Mouse (Mus musculus): ENCODE measurements at regions not wholly inside any gene's neighbourhood (a gene's known extent, or its start where the extent isn't known, plus 50 kb on each side); places are given as distances from the start of the nearest gene placed in this dataset.

DNA sequence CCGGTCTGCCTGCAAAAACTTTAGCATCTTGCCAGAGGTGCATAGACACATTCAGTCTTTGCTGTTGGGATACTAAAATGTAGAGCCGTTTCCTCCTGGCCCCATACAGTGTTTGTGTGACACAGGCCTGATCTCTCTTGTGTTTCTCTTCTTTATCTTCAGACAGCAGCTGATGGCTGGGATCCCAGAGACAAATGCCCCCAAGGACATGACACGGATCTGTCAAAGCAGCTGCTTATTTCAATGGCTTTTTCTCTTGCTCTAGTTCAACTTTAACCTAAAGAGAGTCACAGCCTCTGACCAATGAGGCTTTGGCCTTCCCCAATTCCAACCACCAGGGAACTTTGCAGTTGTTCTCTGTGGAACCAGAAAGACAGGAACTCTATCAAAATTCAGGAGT lies 211.7 kb upstream of the Fam19a5 start:
- Histone ChIP-seq H3K27me3 (peaks cover 4% of the 10 kb centered on the region), H3K4me3 (no peak overlapping the region), H3K4me2 (replicated peaks) (no peak overlapping the region), H3K27ac (no peak overlapping the region), H3K4me1 (no peaks in the 10 kb centered on the region), H3K9ac (no peak overlapping the region), H3K36me3 (no peaks in the 10 kb centered on the region), H3K9me3 (no peaks in the 10 kb centered on the region)
- ATAC-seq (ENCODE audit: low FRiP score, low read depth), result no peak
- 81% methylated on average over 3 of the region's 3 CpGs for WGBS

DNA sequence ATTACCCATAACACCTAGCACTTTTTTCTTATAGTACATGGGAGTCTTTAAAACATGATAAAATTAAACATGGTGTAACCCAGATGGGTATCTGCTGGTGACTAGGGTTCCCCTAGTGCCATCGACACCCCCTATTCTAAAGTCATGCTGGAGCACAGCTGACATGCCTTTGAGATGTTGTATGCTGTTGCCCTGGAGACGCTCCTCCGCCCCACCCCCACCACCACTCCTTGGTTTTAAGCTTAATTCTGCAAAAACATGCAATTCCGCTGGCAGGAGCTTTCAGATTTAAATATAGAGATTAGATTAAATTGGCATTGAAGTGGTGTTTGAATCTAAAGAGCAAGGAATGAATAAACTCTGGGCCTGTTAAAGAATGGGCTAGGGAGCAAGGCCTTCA lies 210.6 kb upstream of the Fam19a5 start:
- no peak overlapping the region for H3K4me3 ChIP-seq
- 80% methylated on average over 4 of the region's 4 CpGs for WGBS
- no peaks in the 10 kb centered on the region for H3K4me1 ChIP-seq

DNA sequence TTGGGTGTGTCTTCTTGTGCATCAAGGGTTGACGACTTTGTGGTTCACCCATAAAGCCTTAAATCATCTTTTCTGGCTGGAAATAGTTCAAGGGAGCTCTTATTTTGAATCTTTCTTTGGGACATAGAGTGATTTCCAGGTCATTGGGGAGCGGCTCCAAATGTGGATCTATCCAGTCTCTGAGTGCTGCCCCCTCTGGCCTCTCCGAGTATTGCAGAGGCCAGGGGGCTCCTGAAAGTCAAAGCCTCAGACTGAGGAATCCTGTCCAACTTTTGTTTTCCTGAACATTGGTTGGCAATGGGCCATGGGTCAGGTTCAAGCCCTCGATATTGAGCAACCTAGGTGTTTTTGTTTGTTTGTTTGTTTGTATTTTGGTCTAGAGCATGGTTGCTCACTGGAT lies 209.7 kb upstream of the Fam19a5 start:
- no peak for ATAC-seq (ENCODE audit: low FRiP score, low read depth)
- 69% methylated on average over 4 of the region's 4 CpGs for WGBS

More for the DNA sequence above, 210.6 kb upstream of the Fam19a5 start:
- Histone ChIP-seq H3K27ac (no peak overlapping the region), H3K9me3 (no peaks in the 10 kb centered on the region), H3K4me2 (replicated peaks) (no peak overlapping the region), H3K36me3 (no peaks in the 10 kb centered on the region), H3K9ac (no peak overlapping the region), H3K27me3 (peaks cover 4% of the 10 kb centered on the region)
- ATAC-seq (ENCODE audit: low FRiP score, low read depth), result no peak

DNA sequence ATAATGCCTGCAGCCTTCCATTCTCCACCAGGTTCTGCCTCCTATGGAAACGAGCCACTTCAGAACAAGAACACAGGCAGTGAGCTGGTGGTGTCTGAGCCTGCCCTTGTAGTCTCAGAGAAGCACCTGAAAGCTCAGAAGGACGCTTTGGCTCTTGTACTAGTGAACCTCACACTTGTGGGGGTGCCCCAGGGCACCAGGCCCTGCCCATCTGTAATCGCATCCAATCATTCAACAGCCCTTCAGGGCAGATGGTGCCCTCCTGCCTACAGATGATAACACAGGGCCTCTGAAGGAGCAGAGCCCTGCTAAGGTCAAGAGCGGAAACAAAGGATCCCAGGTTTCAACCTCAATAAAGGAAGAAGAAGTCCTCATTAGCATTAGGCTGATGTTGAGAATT lies 208.8 kb upstream of the Fam19a5 start:
- H3K9ac ChIP-seq, result no peak overlapping the region
- no peak overlapping the region for H3K4me3 ChIP-seq
- 83% methylated on average over 4 of the region's 4 CpGs for WGBS
- no peak for ATAC-seq (ENCODE audit: low FRiP score, low read depth)
- no peaks in the 10 kb centered on the region for H3K36me3 ChIP-seq
- H3K4me2 ChIP-seq (replicated peaks), result no peak overlapping the region
- H3K4me1 ChIP-seq, result no peaks in the 10 kb centered on the region
- no peak overlapping the region for H3K27ac ChIP-seq
- no peaks in the 10 kb centered on the region for H3K9me3 ChIP-seq
- no peaks in the 10 kb centered on the region for H3K27me3 ChIP-seq

More for the DNA sequence above, 209.7 kb upstream of the Fam19a5 start:
- H3K9ac ChIP-seq, result no peak overlapping the region
- H3K4me2 ChIP-seq (replicated peaks), result no peak overlapping the region
- no peak overlapping the region for H3K4me3 ChIP-seq
- no peak overlapping the region for H3K27ac ChIP-seq
- H3K27me3 ChIP-seq, result peaks cover under 1% of the 10 kb centered on the region
- no peaks in the 10 kb centered on the region for H3K36me3 ChIP-seq
- H3K4me1 ChIP-seq, result no peaks in the 10 kb centered on the region
- H3K9me3 ChIP-seq, result no peaks in the 10 kb centered on the region

DNA sequence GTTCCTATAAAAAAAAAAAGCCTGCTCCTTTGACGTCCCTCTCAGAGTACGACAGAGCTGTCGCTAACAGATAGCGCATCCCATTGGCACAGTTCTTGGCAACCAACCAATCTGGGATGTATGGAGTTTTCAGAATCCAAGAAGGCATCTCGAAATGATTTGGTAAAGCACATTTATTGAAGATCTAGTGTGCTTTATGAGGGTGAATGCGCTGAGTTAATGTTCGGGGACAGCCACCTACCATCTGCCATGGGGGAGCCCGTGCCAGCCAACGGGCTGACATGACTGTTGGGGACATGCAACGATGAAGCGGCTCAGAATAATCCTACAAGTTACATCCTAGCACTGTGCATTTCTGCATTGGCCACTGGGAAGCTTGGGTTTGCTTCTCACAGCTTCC lies 208.4 kb upstream of the Fam19a5 start:
- Histone ChIP-seq H3K36me3 (no peaks in the 10 kb centered on the region), H3K4me1 (no peaks in the 10 kb centered on the region), H3K4me2 (replicated peaks) (no peak overlapping the region), H3K27me3 (no peaks in the 10 kb centered on the region), H3K9ac (no peak overlapping the region), H3K27ac (no peak overlapping the region), H3K4me3 (no peak overlapping the region), H3K9me3 (no peaks in the 10 kb centered on the region)
- WGBS, result 93% methylated on average over 11 of the region's 11 CpGs
- no peak for ATAC-seq (ENCODE audit: low FRiP score, low read depth)

DNA sequence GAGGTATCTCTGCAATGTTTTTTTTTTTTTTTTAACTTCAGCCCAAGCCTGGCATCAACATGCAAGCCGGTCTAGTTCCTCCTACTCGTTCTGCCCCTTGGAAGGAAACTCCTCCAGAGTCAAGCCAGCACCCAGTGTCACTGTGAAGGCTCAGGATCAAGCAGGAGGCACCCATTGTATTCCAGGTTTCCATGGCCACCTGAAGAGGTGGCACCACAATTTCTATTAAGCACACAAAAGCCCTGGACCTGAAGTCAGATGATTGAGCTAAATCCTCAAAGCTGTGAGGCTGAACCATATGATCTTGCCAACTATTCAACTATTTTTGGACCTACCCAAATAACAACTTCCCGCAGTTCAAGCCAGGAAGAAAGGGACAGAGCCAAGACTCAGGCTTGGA lies 204.2 kb upstream of the Fam19a5 start:
- 66% methylated on average over 3 of the region's 3 CpGs for WGBS
- Histone ChIP-seq H3K36me3 (no peaks in the 10 kb centered on the region), H3K27me3 (no peaks in the 10 kb centered on the region), H3K4me3 (no peak overlapping the region), H3K4me1 (no peaks in the 10 kb centered on the region), H3K9me3 (no peaks in the 10 kb centered on the region), H3K9ac (no peak overlapping the region), H3K27ac (no peak overlapping the region), H3K4me2 (replicated peaks) (no peak overlapping the region)
- ATAC-seq (ENCODE audit: low FRiP score, low read depth), result no peak

DNA sequence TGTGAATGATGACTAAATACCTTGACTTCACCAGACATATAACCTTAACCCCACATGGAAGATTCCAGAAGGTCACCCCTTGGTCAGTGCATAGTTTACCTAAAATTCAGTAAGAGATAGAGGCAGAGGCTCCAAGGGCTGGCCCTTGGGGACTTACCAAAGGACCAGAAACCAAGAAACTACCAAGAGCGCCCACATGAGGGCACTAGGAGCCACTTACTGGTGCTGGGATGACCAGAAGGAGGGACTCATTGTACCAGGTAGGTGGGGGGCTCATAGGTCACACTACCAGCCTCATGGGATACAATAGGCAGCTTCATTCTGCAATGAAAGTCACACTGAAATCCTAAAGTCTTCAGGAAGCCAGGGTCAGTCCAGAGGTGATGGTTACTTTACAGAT lies 201.4 kb upstream of the Fam19a5 start:
- Histone ChIP-seq H3K36me3 (no peaks in the 10 kb centered on the region), H3K9ac (no peak overlapping the region), H3K4me2 (replicated peaks) (no peak overlapping the region), H3K27me3 (no peaks in the 10 kb centered on the region), H3K4me1 (no peaks in the 10 kb centered on the region), H3K4me3 (no peak overlapping the region), H3K9me3 (no peaks in the 10 kb centered on the region), H3K27ac (no peak overlapping the region)
- no peak for ATAC-seq (ENCODE audit: low FRiP score, low read depth)
- 93% methylated on average over 1 of the region's 1 CpGs for WGBS

DNA sequence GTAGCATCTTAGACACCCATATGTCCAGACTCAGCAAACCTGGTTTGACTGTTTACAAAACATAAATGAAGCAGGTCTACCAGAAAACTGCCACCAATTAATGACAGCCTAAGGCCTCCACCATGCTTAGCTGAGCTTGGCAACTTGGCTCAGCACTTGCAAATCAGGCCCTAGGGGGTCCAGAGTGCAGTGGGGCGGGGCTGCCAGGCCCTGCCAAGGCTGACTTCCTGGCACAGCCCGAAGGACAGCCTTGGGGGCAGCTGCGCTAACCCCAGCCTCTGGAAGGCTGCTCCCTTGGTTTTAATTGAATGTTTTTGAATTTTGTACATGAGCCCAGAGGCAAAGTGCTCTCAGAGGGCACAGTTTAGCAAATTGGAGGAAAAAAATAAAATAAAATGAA lies 198.3 kb upstream of the Fam19a5 start:
- Histone ChIP-seq H3K27ac (no peak overlapping the region), H3K4me3 (no peak overlapping the region), H3K4me1 (peaks cover 9% of the 10 kb centered on the region), H3K27me3 (no peaks in the 10 kb centered on the region), H3K36me3 (no peaks in the 10 kb centered on the region), H3K9me3 (no peaks in the 10 kb centered on the region), H3K4me2 (replicated peaks) (no peak overlapping the region), H3K9ac (no peak overlapping the region)
- ATAC-seq (ENCODE audit: low FRiP score, low read depth), result no peak
- 62% methylated on average over 3 of the region's 3 CpGs for WGBS

DNA sequence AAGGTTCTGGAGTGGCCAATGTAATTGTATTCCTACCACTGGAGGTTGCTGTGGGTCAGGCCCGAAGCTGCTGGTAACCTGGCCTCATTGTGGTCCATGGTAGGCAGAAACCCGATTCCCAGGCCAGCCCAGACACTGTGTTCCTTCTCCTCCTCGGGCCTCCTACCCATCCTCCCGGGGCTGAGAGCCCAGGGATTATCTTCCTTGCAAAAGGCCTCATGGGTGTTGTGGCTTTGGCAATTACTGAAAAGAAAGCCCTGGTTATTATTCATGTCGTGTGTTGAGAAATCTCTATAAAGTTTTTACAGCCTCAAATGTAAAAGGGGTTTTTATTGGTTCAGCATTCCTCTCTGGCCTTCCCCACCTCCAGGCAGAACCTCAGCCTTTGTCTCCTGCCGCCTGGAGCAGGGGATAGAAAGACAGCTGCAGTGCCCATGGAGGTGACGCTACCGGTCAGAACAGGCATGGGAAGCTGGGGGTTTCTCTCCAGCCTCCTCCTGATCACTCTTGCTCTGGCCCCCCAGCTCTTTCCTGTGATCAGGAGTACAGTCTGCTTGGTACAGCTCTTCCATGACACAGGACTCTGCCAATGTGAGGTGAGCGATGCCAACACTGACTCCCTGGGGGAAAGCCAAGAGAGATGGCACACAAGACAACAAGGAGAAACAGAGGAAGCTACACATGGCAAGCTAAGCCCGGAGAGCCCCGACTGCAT lies 194.4 kb upstream of the Fam19a5 start:
- H3K4me1 ChIP-seq, result peaks cover 9% of the 10 kb centered on the region
- no peak overlapping the region for H3K27ac ChIP-seq
- H3K36me3 ChIP-seq, result no peaks in the 10 kb centered on the region
- no peak overlapping the region for H3K4me3 ChIP-seq
- H3K9ac ChIP-seq, result no peak overlapping the region
- 39% methylated on average over 11 of the region's 11 CpGs for WGBS
- no peak overlapping the region for H3K4me2 ChIP-seq (replicated peaks)
- H3K27me3 ChIP-seq, result no peaks in the 10 kb centered on the region
- ATAC-seq (ENCODE audit: low FRiP score, low read depth), result no peak
- no peaks in the 10 kb centered on the region for H3K9me3 ChIP-seq

DNA sequence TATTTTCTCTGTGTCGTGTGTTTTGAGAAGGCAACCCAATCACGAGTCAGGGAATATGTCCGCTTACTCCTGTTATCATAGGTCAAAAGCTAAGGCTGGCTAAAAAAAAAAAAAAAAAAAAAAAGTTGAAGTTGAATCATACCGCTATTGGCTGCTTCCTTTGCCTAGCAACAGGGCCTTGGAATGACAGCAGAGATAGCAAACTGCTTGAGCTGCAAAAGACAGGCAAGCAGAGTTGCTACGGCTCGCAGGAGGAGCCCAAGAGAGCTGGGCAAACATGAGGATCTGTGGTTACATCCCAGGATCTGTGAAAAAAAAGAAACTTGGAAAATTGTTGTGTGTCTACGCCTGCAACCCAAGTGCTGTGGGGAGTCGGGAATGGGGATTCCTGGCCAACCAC lies 191.3 kb upstream of the Fam19a5 start:
- Histone ChIP-seq H3K27ac (no peak overlapping the region), H3K4me2 (replicated peaks) (no peak overlapping the region), H3K9ac (no peak overlapping the region), H3K4me1 (peaks cover 9% of the 10 kb centered on the region), H3K27me3 (no peaks in the 10 kb centered on the region), H3K36me3 (no peaks in the 10 kb centered on the region), H3K9me3 (no peaks in the 10 kb centered on the region), H3K4me3 (no peak overlapping the region)
- 83% methylated on average over 8 of the region's 8 CpGs for WGBS
- no peak for ATAC-seq (ENCODE audit: low FRiP score, low read depth)

DNA sequence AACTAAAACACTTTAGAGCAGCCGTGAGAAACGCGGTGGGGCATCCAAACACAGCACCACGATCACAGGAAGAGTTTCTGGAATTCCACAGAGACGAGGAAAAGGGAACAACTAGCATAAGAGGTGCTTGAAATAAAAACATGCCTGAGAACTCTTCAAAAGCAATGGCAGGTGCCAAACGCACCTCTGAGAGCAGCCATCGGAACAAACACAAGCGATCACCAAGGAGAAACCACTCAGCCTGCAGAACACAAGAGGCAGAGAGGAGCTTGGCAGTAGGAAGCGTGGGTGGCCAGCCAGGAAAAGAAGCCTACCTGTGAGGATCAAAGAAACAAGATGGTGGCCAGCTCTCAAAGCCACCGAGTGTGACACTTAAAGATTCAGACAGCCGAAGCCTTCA lies 190.2 kb upstream of the Fam19a5 start:
- Histone ChIP-seq H3K4me1 (peaks cover 9% of the 10 kb centered on the region), H3K27ac (no peak overlapping the region), H3K4me3 (no peak overlapping the region), H3K4me2 (replicated peaks) (no peak overlapping the region), H3K9me3 (no peaks in the 10 kb centered on the region), H3K27me3 (no peaks in the 10 kb centered on the region), H3K36me3 (no peaks in the 10 kb centered on the region), H3K9ac (no peak overlapping the region)
- 87% methylated on average over 11 of the region's 11 CpGs for WGBS
- no peak for ATAC-seq (ENCODE audit: low FRiP score, low read depth)

DNA sequence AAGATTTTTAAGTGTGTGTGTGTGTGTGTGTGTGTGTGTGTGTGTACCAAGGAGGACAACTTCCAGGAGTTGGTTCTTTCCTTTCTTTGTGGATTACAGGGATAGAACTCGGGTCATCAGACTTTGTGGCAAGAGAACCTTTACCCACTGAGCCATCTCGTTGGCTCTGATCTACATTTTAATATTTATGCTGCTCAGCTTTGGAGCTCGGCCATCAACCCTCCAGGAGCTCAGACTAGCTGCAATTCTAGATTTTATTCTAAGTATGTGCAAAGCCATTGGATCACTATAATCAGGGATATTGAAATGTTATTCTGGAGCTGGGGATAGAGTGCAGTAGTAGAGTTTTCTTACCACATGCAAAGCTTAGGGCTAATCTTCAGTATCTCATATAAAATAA lies 183.6 kb upstream of the Fam19a5 start:
- Histone ChIP-seq H3K4me2 (replicated peaks) (no peak overlapping the region), H3K27ac (no peak overlapping the region), H3K27me3 (no peaks in the 10 kb centered on the region), H3K9ac (no peak overlapping the region), H3K9me3 (no peaks in the 10 kb centered on the region), H3K4me3 (no peak overlapping the region), H3K36me3 (no peaks in the 10 kb centered on the region), H3K4me1 (no peaks in the 10 kb centered on the region)
- ATAC-seq (ENCODE audit: low FRiP score, low read depth), result no peak
- WGBS, result 77% methylated on average over 3 of the region's 3 CpGs

DNA sequence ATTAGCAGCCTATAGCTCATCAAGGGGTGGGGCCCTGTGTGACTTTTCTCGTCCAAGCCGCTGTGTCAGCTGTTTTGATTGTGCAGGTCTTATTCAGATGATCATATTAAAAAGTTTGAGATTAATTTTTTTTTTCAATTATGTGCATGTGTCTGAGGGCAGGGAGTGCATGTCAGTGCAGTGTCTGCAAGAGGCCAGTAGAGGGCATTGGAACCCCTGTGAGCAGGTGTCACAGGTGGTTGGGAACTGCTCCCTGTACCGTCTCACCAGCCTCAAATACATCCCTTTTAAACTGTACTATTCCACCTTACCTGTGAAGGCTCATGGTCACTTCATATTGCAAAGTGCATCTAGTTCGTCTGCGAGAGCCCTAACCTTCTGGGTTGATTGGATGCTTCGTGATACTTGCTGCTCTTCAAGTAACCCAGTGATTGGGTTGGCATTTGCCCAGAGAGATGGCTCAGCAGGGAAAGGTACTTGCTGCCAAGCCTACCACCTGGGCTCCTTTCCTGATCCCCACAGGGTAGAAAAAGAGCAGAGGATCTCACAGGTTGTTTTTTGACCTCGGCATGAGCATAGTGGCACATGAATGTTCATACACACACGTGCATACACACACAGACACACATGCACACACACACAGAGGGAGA lies 178.3 kb upstream of the Fam19a5 start:
- ATAC-seq (ENCODE audit: low FRiP score, low read depth), result no peak
- no peaks in the 10 kb centered on the region for H3K4me1 ChIP-seq
- peaks cover 4% of the 10 kb centered on the region for H3K9me3 ChIP-seq
- no peaks in the 10 kb centered on the region for H3K27me3 ChIP-seq
- no peak overlapping the region for H3K27ac ChIP-seq
- H3K36me3 ChIP-seq, result no peaks in the 10 kb centered on the region
- no peak overlapping the region for H3K9ac ChIP-seq
- no peak overlapping the region for H3K4me3 ChIP-seq
- no peak overlapping the region for H3K4me2 ChIP-seq (replicated peaks)
- 48% methylated on average over 8 of the region's 8 CpGs for WGBS

Measured in limb, embryonic 13.5 days (tissue).